Comparison of ENCODE assay signal across 8 mouse cellular contexts in the genomic region with DNA sequence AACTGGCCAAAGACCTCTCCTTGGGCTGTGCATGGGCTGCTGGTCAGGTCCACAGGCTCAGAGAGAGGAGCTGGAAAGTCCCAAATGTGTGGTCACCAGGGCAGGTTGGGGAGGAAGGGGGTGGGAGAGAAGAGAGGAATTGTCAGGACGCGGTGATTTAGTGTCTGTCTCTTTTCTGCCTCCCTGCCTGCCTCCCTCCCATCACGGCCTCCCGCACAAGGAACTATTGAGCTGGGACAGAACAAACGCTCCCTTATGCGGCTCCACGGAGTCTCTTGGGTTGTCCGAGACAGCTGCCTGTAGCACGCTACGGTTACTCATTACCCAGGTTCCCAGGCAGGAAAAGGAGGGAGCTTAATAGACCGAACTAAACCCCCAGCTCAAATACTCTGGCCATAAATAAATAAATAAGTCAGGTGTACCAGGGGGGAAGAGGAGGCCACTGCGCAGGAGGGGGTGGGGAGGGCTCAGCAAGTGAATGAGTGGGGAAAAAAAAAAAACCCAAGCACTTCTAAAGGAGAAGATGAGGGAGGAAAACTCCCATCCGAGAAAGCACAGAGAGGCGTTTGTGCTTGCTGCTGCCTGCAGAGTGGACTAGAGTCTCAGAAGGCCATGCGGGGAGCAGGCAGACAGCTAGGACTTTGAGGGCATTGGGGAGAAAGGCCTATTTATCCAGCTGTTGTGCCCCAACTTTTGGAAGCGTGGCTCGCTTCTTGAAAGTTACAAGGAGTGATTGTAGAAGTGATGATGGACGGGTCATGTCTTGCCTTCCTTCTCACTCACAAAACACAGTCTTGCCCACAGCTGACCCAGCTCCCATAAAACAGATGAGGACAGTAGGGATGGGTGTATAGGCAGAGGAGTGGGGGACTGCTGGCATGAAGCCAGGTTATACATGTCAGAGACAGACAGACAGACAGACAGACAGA.
DNase-seq lines count a peak whose midpoint lies in the region; ATAC-seq and TF ChIP-seq lines count a peak whose summit lies in the region.

No protein-coding gene starts in this region.

- WGBS in cerebellum, adult 2 months: 62% methylated on average over 18 of the region's 18 CpGs
- 20% methylated on average over 18 of the region's 18 CpGs for WGBS in embryonic facial prominence, embryonic 12.5 days
- 45% methylated on average over 18 of the region's 18 CpGs for WGBS in midbrain, embryonic 10.5 days

- TF ChIP-seq CTCF in cerebellum, adult 2 months (IDR thresholded peaks at IDR 0.05; ENCODE audit: borderline replicate concordance, insufficient read depth, low read depth, low read length): no peak

- 0 out of 2 replicates have a peak overlapping the region, but pooled peaks have one; percentile 23 for H3K27ac ChIP-seq in cerebellum, adult 2 months (ENCODE audit: insufficient read depth, low read length)
- H3K27ac ChIP-seq in embryonic facial prominence, embryonic 12.5 days: peak overlapping the region; percentile 72
- H3K27ac ChIP-seq in midbrain, embryonic 10.5 days (replicated peaks): peak overlapping the region; percentile 55

- no peak overlapping the region for H3K9ac ChIP-seq in embryonic facial prominence, embryonic 12.5 days

- no peaks in the 10 kb centered on the region for H3K27me3 ChIP-seq in cerebellum, adult 2 months (ENCODE audit: control insufficient read depth, insufficient read depth, low read length)
- no peaks in the 10 kb centered on the region for H3K27me3 ChIP-seq in embryonic facial prominence, embryonic 12.5 days
- peaks cover 100% of the 10 kb centered on the region for H3K27me3 ChIP-seq in midbrain, embryonic 10.5 days (ENCODE audit: low read depth, poor library complexity, severe bottlenecking)

- TF ChIP-seq POLR2A in cerebellum, adult 2 months (IDR thresholded peaks at IDR 0.05; ENCODE audit: borderline replicate concordance, insufficient read depth, low read length): no peak

- no peaks in the 10 kb centered on the region for H3K9me3 ChIP-seq in embryonic facial prominence, embryonic 12.5 days
- no peaks in the 10 kb centered on the region; the same call in 1 of the 2 replicates for H3K9me3 ChIP-seq in midbrain, embryonic 10.5 days (replicated peaks)

- DNase-seq in cerebellum, adult 2 months: peak in 1 of 2 experiments; percentile 22
- no peak for DNase-seq in cerebellum, postnatal 25 days
- DNase-seq in kidney, adult 18-20 months: peak; percentile 38
- no peak for DNase-seq in midbrain, embryonic 10.5 days (ENCODE audit: low spot score)
- DNase-seq in urinary bladder, postnatal 10 days (ENCODE audit: low spot score): no peak
- DNase-seq in right cerebral cortex, adult 2 months (ENCODE audit: low spot score in 2 of 2): no peak

- ATAC-seq in embryonic facial prominence, embryonic 12.5 days (ENCODE audit: insufficient number of reproducible peaks, insufficient read depth, low FRiP score, low TSS enrichment): no peak
- ATAC-seq in inflammation-experienced regulatory T-cells, adult 6 months: no peak

- H3K4me3 ChIP-seq in cerebellum, adult 2 months (replicated peaks; ENCODE audit: insufficient read depth, low read depth, low read length): no peak overlapping the region
- H3K4me3 ChIP-seq in embryonic facial prominence, embryonic 12.5 days: no peak overlapping the region
- no peak overlapping the region for H3K4me3 ChIP-seq in midbrain, embryonic 10.5 days

- H3K4me1 ChIP-seq in cerebellum, adult 2 months (ENCODE audit: control insufficient read depth, insufficient read depth, low read length): no peaks in the 10 kb centered on the region
- peaks cover 14% of the 10 kb centered on the region for H3K4me1 ChIP-seq in embryonic facial prominence, embryonic 12.5 days
- H3K4me1 ChIP-seq in midbrain, embryonic 10.5 days: peaks cover 15% of the 10 kb centered on the region

- 0 out of 2 replicates have a peak overlapping the region, but pooled peaks have one; percentile 13 for H3K4me2 ChIP-seq in embryonic facial prominence, embryonic 12.5 days (replicated peaks)

- no peaks in the 10 kb centered on the region for H3K36me3 ChIP-seq in embryonic facial prominence, embryonic 12.5 days
- H3K36me3 ChIP-seq in midbrain, embryonic 10.5 days: no peaks in the 10 kb centered on the region
